Mouse (Mus musculus) hindbrain, embryonic 10.5 days (tissue): ENCODE measurements around the gene Plekhm3. TPM values are rescaled to one million over a fixed set of nuclear protein-coding genes. Genes with fewer than 3 reads are reported as not detected.

Source experiments
- DNase-seq: peaks from one replicate; pipeline ENCODE4 v3.0.0-alpha.2; 2017; ENCODE audit warnings: low spot score
- H3K27ac ChIP-seq: fragments of 300-500 bp; sonication (generic); 2 replicates; pipeline ENCODE4 v1.5.1; 2016; ENCODE audit warnings: mild to moderate bottlenecking, moderate library complexity
- H3K27me3 ChIP-seq: fragments of 300-500 bp; sonication (generic); 2 replicates; pipeline ENCODE4 v1.6.1; 2016; ENCODE audit warnings: mild to moderate bottlenecking; ENCODE audit not compliant: poor library complexity, insufficient read depth, severe bottlenecking
- H3K36me3 ChIP-seq: fragments of 300-500 bp; sonication (generic); 2 replicates; pipeline ENCODE4 v1.6.1; 2016; ENCODE audit warnings: mild to moderate bottlenecking, moderate library complexity
- H3K4me1 ChIP-seq: fragments of 300-500 bp; sonication (generic); replicated peaks from 2 replicates; pipeline ENCODE4 v1.6.1; 2016; ENCODE audit warnings: mild to moderate bottlenecking
- H3K4me3 ChIP-seq: fragments of 300-500 bp; sonication (generic); 2 replicates; pipeline ENCODE4 v1.5.1; 2016; ENCODE audit warnings: mild to moderate bottlenecking, moderate library complexity
- H3K9me3 ChIP-seq: fragments of 300-500 bp; sonication (generic); 2 replicates; pipeline ENCODE4 v1.6.1; 2016; ENCODE audit warnings: mild to moderate bottlenecking, moderate library complexity
- WGBS: fragments of 180-500 bp; shearing (Covaris S2); methylation state at CpG from one replicate; pipeline ENCODE4 v1.1.7; 2016; 5-methylcytosine and 5-hydroxymethylcytosine counted together
- polyA plus RNA-seq: library from polyadenylated mRNA; unstranded; fragments of >200 nt; fragmentation: Nextera tagmentation; extraction: Ambion mirVana; gene quantifications from 2 replicates; pipeline ENCODE4 v1.2.1, GENCODE M21; 2016

Gene Plekhm3
- polyA plus RNA-seq, 1 experiment from 2014 or later = 9.8 TPM

- H3K27ac ChIP-seq = no peak overlapping the region
- peaks cover 10% of the 10 kb centered on the region for H3K36me3 ChIP-seq
- 78% methylated on average over 8 of the region's 8 CpGs for WGBS
- H3K4me3 ChIP-seq = no peak overlapping the region
- no peak for DNase-seq
- peaks cover 20% of the 10 kb centered on the region for H3K4me1 ChIP-seq
- H3K9me3 ChIP-seq = no peaks in the 10 kb centered on the region
- no peaks in the 10 kb centered on the region for H3K27me3 ChIP-seq
These were observed 161.2 kb downstream of the Plekhm3 start for GRCm38 (mm10) chr1:64795284-64796040.

GRCm38 (mm10) chr1:64794096-64794495, 162.5 kb downstream of the Plekhm3 start:
- no peak overlapping the region for H3K27ac ChIP-seq
- whole genome bisulfite sequencing = 93% methylated on average over 11 of the region's 11 CpGs
- H3K4me3 ChIP-seq = no peak overlapping the region
- no peaks in the 10 kb centered on the region for H3K27me3 ChIP-seq
- DNase-seq = no peak
- H3K4me1 ChIP-seq = peaks cover 20% of the 10 kb centered on the region
- no peaks in the 10 kb centered on the region for H3K9me3 ChIP-seq
- H3K36me3 ChIP-seq = peaks cover 10% of the 10 kb centered on the region

GRCm38 (mm10) chr1:64793234-64793530, 163.4 kb downstream of the Plekhm3 start:
- Histone ChIP-seq H3K27ac (no peak overlapping the region), H3K4me1 (peaks cover 20% of the 10 kb centered on the region), H3K9me3 (no peaks in the 10 kb centered on the region), H3K36me3 (peaks cover 10% of the 10 kb centered on the region), H3K4me3 (no peak overlapping the region), H3K27me3 (no peaks in the 10 kb centered on the region)
- WGBS = 84% methylated on average over 4 of the region's 4 CpGs
- DNase-seq = no peak

- 82% methylated on average over 11 of the region's 11 CpGs for WGBS
- peak overlapping the region; percentile 8; the same call in 1 of the 2 replicates for H3K27ac ChIP-seq
- DNase-seq = no peak
- peaks cover 10% of the 10 kb centered on the region for H3K36me3 ChIP-seq
- no peaks in the 10 kb centered on the region for H3K27me3 ChIP-seq
- no peak overlapping the region for H3K4me3 ChIP-seq
- H3K4me1 ChIP-seq = peaks cover 20% of the 10 kb centered on the region
- no peaks in the 10 kb centered on the region for H3K9me3 ChIP-seq
These were observed 163.9 kb downstream of the Plekhm3 start for GRCm38 (mm10) chr1:64792521-64793233.

- 69% methylated on average over 6 of the region's 6 CpGs for WGBS
- Histone ChIP-seq H3K9me3 (no peaks in the 10 kb centered on the region), H3K4me1 (peaks cover 20% of the 10 kb centered on the region), H3K4me3 (no peak overlapping the region), H3K36me3 (peaks cover 10% of the 10 kb centered on the region), H3K27ac (peak overlapping the region; percentile 35; the same call in 1 of the 2 replicates), H3K27me3 (no peaks in the 10 kb centered on the region)
- DNase-seq = no peak
These were observed 164.8 kb downstream of the Plekhm3 start for GRCm38 (mm10) chr1:64791826-64792225.

GRCm38 (mm10) chr1:64790806-64791790, 165.5 kb downstream of the Plekhm3 start:
- Histone ChIP-seq H3K9me3 (no peaks in the 10 kb centered on the region), H3K4me3 (no peak overlapping the region), H3K36me3 (peaks cover 10% of the 10 kb centered on the region), H3K27me3 (no peaks in the 10 kb centered on the region), H3K4me1 (peaks cover 20% of the 10 kb centered on the region), H3K27ac (no peak overlapping the region)
- no peak for DNase-seq
- WGBS = 71% methylated on average over 9 of the region's 9 CpGs

GRCm38 (mm10) chr1:64787701-64788515, 168.7 kb downstream of the Plekhm3 start:
- 84% methylated on average over 6 of the region's 6 CpGs for WGBS
- no peaks in the 10 kb centered on the region for H3K27me3 ChIP-seq

GRCm38 (mm10) chr1:64779863-64780262, 176.8 kb downstream of the Plekhm3 start:
- no peaks in the 10 kb centered on the region for H3K9me3 ChIP-seq
- H3K27me3 ChIP-seq = 0 out of 2 replicates have a peak, but pooled peaks cover 14% of the 10 kb centered on the region
- H3K36me3 ChIP-seq = no peaks in the 10 kb centered on the region
- peak overlapping the region; percentile 26 for H3K4me3 ChIP-seq
- peak; percentile 36 for DNase-seq
- 30% methylated on average over 12 of the region's 12 CpGs for WGBS
- H3K27ac ChIP-seq = peak overlapping the region; percentile 67
- H3K4me1 ChIP-seq = peaks cover 20% of the 10 kb centered on the region

More at GRCm38 (mm10) chr1:64787701-64788515, 168.7 kb downstream of the Plekhm3 start:
- no peak overlapping the region for H3K4me3 ChIP-seq
- no peak for DNase-seq
- peaks cover 16% of the 10 kb centered on the region for H3K4me1 ChIP-seq
- no peaks in the 10 kb centered on the region for H3K36me3 ChIP-seq
- H3K27ac ChIP-seq = no peak overlapping the region; the same call in 1 of the 2 replicates
- no peaks in the 10 kb centered on the region for H3K9me3 ChIP-seq

- Histone ChIP-seq H3K36me3 (no peaks in the 10 kb centered on the region), H3K4me3 (peak overlapping the region; percentile 26), H3K27ac (peak overlapping the region; percentile 67), H3K9me3 (no peaks in the 10 kb centered on the region), H3K4me1 (peaks cover 20% of the 10 kb centered on the region), H3K27me3 (0 out of 2 replicates have a peak, but pooled peaks cover 14% of the 10 kb centered on the region)
- WGBS = 35% methylated on average over 5 of the region's 5 CpGs
- no peak for DNase-seq
These were observed 177.2 kb downstream of the Plekhm3 start for GRCm38 (mm10) chr1:64779415-64779814.

- WGBS = 83% methylated on average over 4 of the region's 4 CpGs
- Histone ChIP-seq H3K4me1 (no peaks in the 10 kb centered on the region), H3K9me3 (no peaks in the 10 kb centered on the region), H3K27ac (no peak overlapping the region), H3K27me3 (0 out of 2 replicates have a peak, but pooled peaks cover 10% of the 10 kb centered on the region), H3K36me3 (no peaks in the 10 kb centered on the region), H3K4me3 (no peak overlapping the region)
- DNase-seq = no peak
These were observed 183.3 kb downstream of the Plekhm3 start for GRCm38 (mm10) chr1:64773305-64773704.

- Histone ChIP-seq H3K4me1 (no peaks in the 10 kb centered on the region), H3K27ac (no peak overlapping the region), H3K4me3 (no peak overlapping the region), H3K27me3 (no peaks in the 10 kb centered on the region), H3K36me3 (no peaks in the 10 kb centered on the region), H3K9me3 (no peaks in the 10 kb centered on the region)
- no peak for DNase-seq
- WGBS = 78% methylated on average over 6 of the region's 6 CpGs
These were observed 186.5 kb downstream of the Plekhm3 start for GRCm38 (mm10) chr1:64770169-64770568.

- H3K9me3 ChIP-seq = no peaks in the 10 kb centered on the region
- 78% methylated on average over 4 of the region's 4 CpGs for WGBS
- no peaks in the 10 kb centered on the region for H3K27me3 ChIP-seq
- no peak overlapping the region for H3K4me3 ChIP-seq
- no peak for DNase-seq
- no peak overlapping the region for H3K27ac ChIP-seq
- H3K4me1 ChIP-seq = no peaks in the 10 kb centered on the region
- no peaks in the 10 kb centered on the region for H3K36me3 ChIP-seq
These were observed 195.0 kb downstream of the Plekhm3 start for GRCm38 (mm10) chr1:64761646-64762045.
